Mouse (Mus musculus): Measurements from ENCODE around the gene Wdr18. TPM values are rescaled to one million over a fixed set of nuclear protein-coding genes. Genes with fewer than 3 reads are reported as not detected.
"Not testable (repeated sequence)": the region's sequence is repeated elsewhere in the genome, so short reads cannot be mapped to it uniquely, and the experiment has no call there.

The Wdr18 gene
- total RNA-seq, 2 experiments from 2014 or later = 29.7 to 57.4 TPM

- ATAC-seq (replicated peaks; ENCODE audit: poor library complexity) = no peak
Observed at GRCm38 (mm10) chr10:79943471-79943901, 16.5 kb upstream of the Wdr18 start.

GRCm38 (mm10) chr10:79945507-79946234 is 14.3 kb upstream of the Wdr18 start:
- 0 out of 2 replicates have a peak, but pooled peaks have one; percentile 12 for ATAC-seq (replicated peaks; ENCODE audit: poor library complexity)

GRCm38 (mm10) chr10:79946752-79947322 is 13.1 kb upstream of the Wdr18 start:
- peak; percentile 47 for ATAC-seq (replicated peaks; ENCODE audit: poor library complexity)

GRCm38 (mm10) chr10:79947502-79947901 is 12.4 kb upstream of the Wdr18 start:
- ATAC-seq (replicated peaks; ENCODE audit: poor library complexity) = no peak

GRCm38 (mm10) chr10:79949873-79950272 is 10.1 kb upstream of the Wdr18 start:
- ATAC-seq (replicated peaks; ENCODE audit: poor library complexity) = no peak

GRCm38 (mm10) chr10:79950661-79951060 is 9.3 kb upstream of the Wdr18 start:
- no peak for ATAC-seq (replicated peaks; ENCODE audit: poor library complexity)

GRCm38 (mm10) chr10:79953946-79954345 is 6.0 kb upstream of the Wdr18 start:
- ATAC-seq (replicated peaks; ENCODE audit: poor library complexity) = no peak

- ATAC-seq (replicated peaks; ENCODE audit: poor library complexity) = no peak
Observed at GRCm38 (mm10) chr10:79955691-79956090, 4.3 kb upstream of the Wdr18 start.

- no peak for ATAC-seq (replicated peaks; ENCODE audit: poor library complexity)
Observed at GRCm38 (mm10) chr10:79956643-79957154, 3.3 kb upstream of the Wdr18 start.

GRCm38 (mm10) chr10:79958140-79958816 is 1.7 kb upstream of the Wdr18 start:
- peak; percentile 69 for ATAC-seq (replicated peaks; ENCODE audit: poor library complexity)

- ATAC-seq (replicated peaks; ENCODE audit: poor library complexity) = not testable (repeated sequence)
Observed at GRCm38 (mm10) chr10:79959412-79959811, 540 bp upstream of the Wdr18 start.

- no peak for ATAC-seq (replicated peaks; ENCODE audit: poor library complexity)
Observed at GRCm38 (mm10) chr10:79960671-79961294, 831 bp downstream of the Wdr18 start.

- no peak for ATAC-seq (replicated peaks; ENCODE audit: poor library complexity)
Observed at GRCm38 (mm10) chr10:79964727-79965126, 4.8 kb downstream of the Wdr18 start.

- no peak for ATAC-seq (replicated peaks; ENCODE audit: poor library complexity)
Observed at GRCm38 (mm10) chr10:79965325-79965724, 5.4 kb downstream of the Wdr18 start.

- ATAC-seq (replicated peaks; ENCODE audit: poor library complexity) = no peak
Observed at GRCm38 (mm10) chr10:79966886-79967400, 7.0 kb downstream of the Wdr18 start.

GRCm38 (mm10) chr10:79968181-79968580 is 8.2 kb downstream of the Wdr18 start:
- no peak for ATAC-seq (replicated peaks; ENCODE audit: poor library complexity)

- ATAC-seq (replicated peaks; ENCODE audit: poor library complexity) = no peak
Observed at GRCm38 (mm10) chr10:79969124-79969568, 9.2 kb downstream of the Wdr18 start.

GRCm38 (mm10) chr10:79970415-79971182 is 10.6 kb downstream of the Wdr18 start, which contains the start of gene Grin3b:
Gene Grin3b, plus strand, starts transcription at chr10:79970715.
- ATAC-seq (replicated peaks; ENCODE audit: poor library complexity) = no peak

- no peak for ATAC-seq (replicated peaks; ENCODE audit: poor library complexity)
Observed at GRCm38 (mm10) chr10:79971183-79971497, 11.2 kb downstream of the Wdr18 start.

- no peak for ATAC-seq (replicated peaks; ENCODE audit: poor library complexity)
Observed at GRCm38 (mm10) chr10:79972831-79973230, 12.9 kb downstream of the Wdr18 start.

Measured in megakaryocyte progenitor cell, adult 5-6 weeks (primary cell).